Mouse (Mus musculus): ENCODE measurements at regions not wholly inside any gene's neighbourhood (a gene's known extent, or its start where the extent isn't known, plus 50 kb on each side); places are given as distances from the start of the nearest gene placed in this dataset.

DNA sequence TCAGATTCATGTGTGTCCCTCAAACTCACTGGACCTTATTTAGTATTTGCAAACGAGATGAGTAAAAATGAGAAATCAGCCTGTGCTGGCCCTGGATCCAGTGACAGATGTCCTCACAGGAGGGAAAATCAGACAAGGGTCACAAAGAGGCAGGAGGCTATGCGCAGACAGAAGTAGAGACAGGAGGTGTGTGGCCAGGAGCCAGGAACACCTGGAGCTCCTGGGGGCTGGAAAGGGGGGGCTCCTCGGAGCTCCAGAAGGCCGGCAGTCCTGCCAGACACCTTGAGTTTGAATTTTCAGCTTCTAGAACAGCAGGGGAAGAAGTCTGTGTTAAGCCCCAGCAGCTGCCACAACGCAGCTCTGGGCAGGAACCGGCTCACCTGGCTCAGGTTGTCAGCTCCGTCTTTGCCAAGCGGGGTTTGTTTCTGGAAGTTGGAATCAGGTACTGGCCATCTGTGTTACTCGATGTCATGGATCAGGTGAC lies 53.7 kb upstream of the Lrpap1 start:
- TF ChIP-seq CTCF (IDR thresholded peaks at IDR 0.05; ENCODE audit: low read depth) (no peak), EP300 (IDR thresholded peaks at IDR 0.05; ENCODE audit: low read depth) (no peak)
